Mouse (Mus musculus) layer of hippocampus, postnatal 10 days (tissue): Measurements from ENCODE around the gene Khdc1a. TPM values are rescaled to one million over a fixed set of nuclear protein-coding genes. Genes with fewer than 3 reads are reported as not detected.

ENCODE experiments used
- DNase-seq, 2 experiments: peaks; one replicate each; pipeline ENCODE4 v3.0.0; 2021; ENCODE audit warnings: low spot score in 2 of 2
- total RNA-seq, 2 experiments: library from RNA; stranded (reverse); gene quantifications; 2 replicates each; pipeline ENCODE4 v1.2.3; 2021

Khdc1a gene
- total RNA-seq, 2 experiments from 2014 or later: not detected

- no peak for DNase-seq
Measured at GRCm38 (mm10) chr1:21391138-21391671, 41.8 kb downstream of the Khdc1a start.

Other genes starting within 250 kb of the Khdc1a start
- 10 to 100 TPM; 19.0 to 20.2 TPM for gene Tmem14a, start 131.1 kb upstream of the Khdc1a start, total RNA-seq
- gene Gsta3, start 109.1 kb upstream of the Khdc1a start, total RNA-seq: 1 to 10 TPM in 1 of 2 experiments, under 1 TPM in 1; 0.78 to 1.1 TPM
- gene Khdc1c, start 18.7 kb downstream of the Khdc1a start, total RNA-seq: not detected
- gene Khdc1b, start 33.9 kb downstream of the Khdc1a start, total RNA-seq: not detected